Mouse (Mus musculus): ENCODE results near the gene Platr17. TPM values are rescaled to one million over a fixed set of nuclear protein-coding genes. Genes with fewer than 3 reads are reported as not detected.

Platr17 gene
- polyA plus RNA-seq, 1 experiment from 2014 or later = 0.38 TPM

Small RNA genes lying within 50 kb of the gene (microRNA-seq; reads per million reads assigned to microRNA genes)
- gene Gm27740 = not detected

Other genes starting within 250 kb of the Platr17 start
- gene Hnrnpm, start 218.3 kb upstream of the Platr17 start, polyA plus RNA-seq (2015; fragmentation: Nextera tagmentation; extraction: Ambion mirVana) = 117 and 122 TPM in 2 replicates
- gene March2, start 186.5 kb upstream of the Platr17 start, polyA plus RNA-seq (2015; fragmentation: Nextera tagmentation; extraction: Ambion mirVana) = 274 and 311 TPM in 2 replicates
- 111 and 116 TPM in 2 replicates for gene Rab11b, start 144.6 kb upstream of the Platr17 start, polyA plus RNA-seq (2015; fragmentation: Nextera tagmentation; extraction: Ambion mirVana)
- 23.0 and 27.6 TPM in 2 replicates for gene Angptl4, start 123.3 kb upstream of the Platr17 start, polyA plus RNA-seq (2015; fragmentation: Nextera tagmentation; extraction: Ambion mirVana)
- gene Kank3, start 94.6 kb upstream of the Platr17 start, polyA plus RNA-seq (2015; fragmentation: Nextera tagmentation; extraction: Ambion mirVana) = 10.4 and 12.8 TPM in 2 replicates
- 356 and 444 TPM in 2 replicates for gene Rps28, start 80.6 kb upstream of the Platr17 start, polyA plus RNA-seq (2015; fragmentation: Nextera tagmentation; extraction: Ambion mirVana)
- gene Ndufa7, start 80.6 kb upstream of the Platr17 start, polyA plus RNA-seq (2015; fragmentation: Nextera tagmentation; extraction: Ambion mirVana) = 240 and 251 TPM in 2 replicates
- gene Cd320, start 62.0 kb upstream of the Platr17 start, polyA plus RNA-seq (2015; fragmentation: Nextera tagmentation; extraction: Ambion mirVana) = 14.4 and 14.7 TPM in 2 replicates
- not detected in 2 replicates for gene Gm7029, start 31.3 kb upstream of the Platr17 start, polyA plus RNA-seq (2015; fragmentation: Nextera tagmentation; extraction: Ambion mirVana)
- gene Kifc1, start 14.5 kb upstream of the Platr17 start, polyA plus RNA-seq (2015; fragmentation: Nextera tagmentation; extraction: Ambion mirVana) = 7.5 and 8.3 TPM in 2 replicates
- 18.7 and 20.4 TPM in 2 replicates for gene Daxx, start 4.3 kb downstream of the Platr17 start, polyA plus RNA-seq (2015; fragmentation: Nextera tagmentation; extraction: Ambion mirVana)
- gene Tapbp, start 10.8 kb downstream of the Platr17 start, polyA plus RNA-seq (2015; fragmentation: Nextera tagmentation; extraction: Ambion mirVana) = 33.3 and 35.7 TPM in 2 replicates
- gene Zbtb22, start 10.8 kb downstream of the Platr17 start, polyA plus RNA-seq (2015; fragmentation: Nextera tagmentation; extraction: Ambion mirVana) = 8.2 and 9.8 TPM in 2 replicates
- gene Rgl2, start 24.4 kb downstream of the Platr17 start, polyA plus RNA-seq (2015; fragmentation: Nextera tagmentation; extraction: Ambion mirVana) = 8.2 and 10.2 TPM in 2 replicates
- 89.6 and 96.8 TPM in 2 replicates for gene Pfdn6, start 35.2 kb downstream of the Platr17 start, polyA plus RNA-seq (2015; fragmentation: Nextera tagmentation; extraction: Ambion mirVana)
- gene Wdr46, start 35.5 kb downstream of the Platr17 start, polyA plus RNA-seq (2015; fragmentation: Nextera tagmentation; extraction: Ambion mirVana) = 18.4 and 19.3 TPM in 2 replicates
- gene B3galt4, start 46.4 kb downstream of the Platr17 start, polyA plus RNA-seq (2015; fragmentation: Nextera tagmentation; extraction: Ambion mirVana) = 2.4 and 2.5 TPM in 2 replicates
- 23.3 and 24.6 TPM in 2 replicates for gene Vps52, start 50.7 kb downstream of the Platr17 start, polyA plus RNA-seq (2015; fragmentation: Nextera tagmentation; extraction: Ambion mirVana)
- 939 and 1,010 TPM in 2 replicates for gene Rps18, start 50.9 kb downstream of the Platr17 start, polyA plus RNA-seq (2015; fragmentation: Nextera tagmentation; extraction: Ambion mirVana)
- 123 and 165 TPM in 2 replicates for gene H2-K1, start 95.2 kb downstream of the Platr17 start, polyA plus RNA-seq (2015; fragmentation: Nextera tagmentation; extraction: Ambion mirVana)
- gene Ring1, start 119.5 kb downstream of the Platr17 start, polyA plus RNA-seq (2015; fragmentation: Nextera tagmentation; extraction: Ambion mirVana) = 5.5 and 7.2 TPM in 2 replicates
- 30.7 and 37.0 TPM in 2 replicates for gene H2-Ke6, start 122.9 kb downstream of the Platr17 start, polyA plus RNA-seq (2015; fragmentation: Nextera tagmentation; extraction: Ambion mirVana)
- gene Slc39a7, start 126.5 kb downstream of the Platr17 start, polyA plus RNA-seq (2015; fragmentation: Nextera tagmentation; extraction: Ambion mirVana) = 56.3 and 68.5 TPM in 2 replicates
- 16.7 and 19.3 TPM in 2 replicates for gene Rxrb, start 126.7 kb downstream of the Platr17 start, polyA plus RNA-seq (2015; fragmentation: Nextera tagmentation; extraction: Ambion mirVana)
- gene Col11a2, start 134.3 kb downstream of the Platr17 start, polyA plus RNA-seq (2015; fragmentation: Nextera tagmentation; extraction: Ambion mirVana) = 0.59 and 0.79 TPM in 2 replicates
- 0.17 and 0.40 TPM in 2 replicates for gene H2-Oa, start 187.2 kb downstream of the Platr17 start, polyA plus RNA-seq (2015; fragmentation: Nextera tagmentation; extraction: Ambion mirVana)
- 6.4 TPM in 2 replicates for gene H2-DMa, start 214.4 kb downstream of the Platr17 start, polyA plus RNA-seq (2015; fragmentation: Nextera tagmentation; extraction: Ambion mirVana)
- gene Brd2, start 217.5 kb downstream of the Platr17 start, polyA plus RNA-seq (2015; fragmentation: Nextera tagmentation; extraction: Ambion mirVana) = 37.8 and 40.1 TPM in 2 replicates
- gene H2-DMb2, start 238.2 kb downstream of the Platr17 start, polyA plus RNA-seq (2015; fragmentation: Nextera tagmentation; extraction: Ambion mirVana) = 0.54 and 1.0 TPM in 2 replicates
- 1.6 and 1.7 TPM in 2 replicates for gene H2-DMb1, start 247.9 kb downstream of the Platr17 start, polyA plus RNA-seq (2015; fragmentation: Nextera tagmentation; extraction: Ambion mirVana)